Mouse (Mus musculus): ENCODE results near the gene Aff3.

GRCm38 (mm10) chr1:38561331-38561730, 103.4 kb downstream of the Aff3 start:
- TF ChIP-seq POLR2A (IDR thresholded peaks at IDR 0.05; ENCODE audit: insufficient read depth, low read depth, low read length) (no peak), EP300 (IDR thresholded peaks at IDR 0.05; ENCODE audit: insufficient read depth, low read depth, low read length) (no peak)
